Mouse (Mus musculus): ENCODE measurements around the gene Syde2. TPM values are rescaled to one million over a fixed set of nuclear protein-coding genes. Genes with fewer than 3 reads are reported as not detected.

Syde2 gene
- polyA plus RNA-seq (2015; fragmentation: Nextera tagmentation; extraction: Ambion mirVana) = 1.6 and 1.9 TPM in 2 replicates

DNA sequence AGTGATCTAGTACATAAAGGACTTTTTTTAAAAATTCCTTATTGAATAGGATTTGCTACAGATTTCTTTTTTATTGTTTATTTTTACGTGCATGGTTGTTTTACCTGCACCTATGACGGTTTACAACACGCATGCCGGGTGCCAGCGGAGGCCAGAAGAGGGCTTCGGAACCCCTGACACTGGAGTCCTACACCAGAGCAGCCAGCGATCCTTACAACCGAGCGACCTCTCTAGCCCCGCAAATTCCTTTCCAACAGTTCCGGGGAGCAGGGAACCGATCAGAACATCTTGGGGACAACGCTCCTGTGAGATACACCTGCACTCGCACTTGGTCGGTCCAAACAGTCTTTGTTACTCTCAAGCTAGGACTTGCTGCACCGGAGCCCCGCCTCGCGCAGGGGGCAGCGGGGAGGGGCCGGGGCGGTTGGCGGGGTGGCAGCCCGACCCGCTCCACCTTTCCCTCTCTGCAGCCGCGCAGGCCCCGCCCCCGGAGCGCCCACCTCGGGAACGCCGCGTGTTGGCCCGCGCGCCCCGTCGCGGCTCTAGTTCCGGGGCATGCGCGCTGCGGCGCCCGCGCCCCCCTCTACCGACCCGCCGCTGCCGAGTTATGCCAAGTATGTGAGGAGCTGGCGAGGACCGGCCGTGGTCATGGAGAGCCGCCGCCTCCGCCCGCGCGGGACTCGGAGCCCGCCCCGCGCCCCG is at the start of gene Syde2:
Gene Syde2, plus strand, starts transcription at position 603 of the 702 bp plus-strand sequence.
- no peaks in the 10 kb centered on the region for H3K36me3 ChIP-seq (ENCODE audit: control insufficient read depth, insufficient read depth, low read length)
- peak; percentile 88 for ATAC-seq (ENCODE audit: insufficient read depth, low FRiP score)
- H3K27ac ChIP-seq (ENCODE audit: low read length) = peak within 1 kb of the TSS; percentile 96
- 0 out of 2 replicates have a peak, but pooled peaks cover 7% of the 10 kb centered on the region for H3K4me1 ChIP-seq (ENCODE audit: control insufficient read depth, insufficient read depth, low read length)
- H3K9me3 ChIP-seq (replicated peaks; ENCODE audit: control insufficient read depth, low read length) = no peaks in the 10 kb centered on the region
- peak within 1 kb of the TSS; percentile 76 for H3K4me2 ChIP-seq (ENCODE audit: low read depth, low read length)
- no peaks in the 10 kb centered on the region for H3K27me3 ChIP-seq (ENCODE audit: control insufficient read depth, insufficient read depth, low read length)
- H3K9ac ChIP-seq (ENCODE audit: low read length) = peak within 1 kb of the TSS; percentile 90
- H3K4me3 ChIP-seq (replicated peaks; ENCODE audit: low read length) = peak within 1 kb of the TSS; percentile 69
- under 1% methylated on average over 63 of the region's 65 CpGs for WGBS

DNA sequence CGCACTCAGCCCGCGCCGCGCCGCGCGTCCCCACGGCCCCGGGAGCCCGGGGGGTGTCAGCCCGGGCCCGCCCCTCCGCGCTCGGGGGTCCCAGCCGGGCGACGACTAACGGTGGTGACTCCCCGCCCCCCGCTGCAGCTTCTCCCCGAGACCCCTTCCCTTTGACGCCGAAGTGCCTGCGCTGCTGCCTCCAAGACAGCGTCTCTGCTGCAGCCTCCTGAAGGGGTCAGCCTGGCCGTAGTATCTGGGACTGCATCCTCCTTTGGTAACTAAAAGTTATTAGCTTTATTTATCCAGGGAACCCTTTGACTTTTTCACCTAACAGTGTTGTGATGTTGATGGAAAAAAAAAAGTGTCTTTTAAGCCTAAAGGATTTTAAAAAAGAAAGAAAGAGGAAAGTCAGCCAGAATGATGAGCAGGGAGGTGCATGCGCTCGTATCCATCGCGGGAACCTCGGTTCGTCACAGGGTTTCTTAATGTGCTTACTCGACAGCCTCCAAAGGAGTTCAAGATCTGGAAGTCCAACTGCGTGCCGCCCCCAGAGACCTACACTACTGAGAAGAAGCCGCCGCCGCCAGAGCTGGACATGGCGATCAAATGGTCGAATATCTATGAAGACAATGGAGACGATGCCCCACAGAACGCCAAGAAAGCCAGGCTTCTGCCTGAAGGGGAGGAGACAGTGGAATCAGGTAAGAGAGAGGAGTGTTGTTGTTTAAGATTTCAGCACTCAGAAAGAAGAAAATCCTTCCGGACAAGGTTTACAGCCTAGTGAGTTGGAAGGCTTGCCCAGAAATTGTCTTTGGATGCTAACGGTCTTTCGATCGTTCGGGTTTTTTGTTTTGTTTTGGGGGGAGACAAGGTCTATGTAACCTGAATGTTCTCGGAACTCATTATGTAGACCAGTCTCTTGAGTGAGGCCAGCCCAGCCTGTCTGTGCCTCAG is 49.0 kb upstream of the Syde2 start:
- H3K4me3 ChIP-seq (replicated peaks; ENCODE audit: low read length) = peak overlapping the region; percentile 94
- H3K9ac ChIP-seq (ENCODE audit: low read length) = peak overlapping the region; percentile 92
- peaks cover 19% of the 10 kb centered on the region for H3K4me1 ChIP-seq (ENCODE audit: control insufficient read depth, insufficient read depth, low read length)
- H3K9me3 ChIP-seq (replicated peaks; ENCODE audit: control insufficient read depth, low read length) = no peaks in the 10 kb centered on the region
- 17% methylated on average over 49 of the region's 50 CpGs for WGBS
- H3K4me2 ChIP-seq (ENCODE audit: low read depth, low read length) = peak overlapping the region; percentile 64
- H3K27ac ChIP-seq (ENCODE audit: low read length) = 0 out of 2 replicates have a peak overlapping the region, but pooled peaks have one; percentile 74
- H3K36me3 ChIP-seq (ENCODE audit: control insufficient read depth, insufficient read depth, low read length) = peaks cover 7% of the 10 kb centered on the region; the same call in 1 of the 2 replicates
- H3K27me3 ChIP-seq (ENCODE audit: control insufficient read depth, insufficient read depth, low read length) = no peaks in the 10 kb centered on the region
- ATAC-seq (ENCODE audit: insufficient read depth, low FRiP score) = no peak

DNA sequence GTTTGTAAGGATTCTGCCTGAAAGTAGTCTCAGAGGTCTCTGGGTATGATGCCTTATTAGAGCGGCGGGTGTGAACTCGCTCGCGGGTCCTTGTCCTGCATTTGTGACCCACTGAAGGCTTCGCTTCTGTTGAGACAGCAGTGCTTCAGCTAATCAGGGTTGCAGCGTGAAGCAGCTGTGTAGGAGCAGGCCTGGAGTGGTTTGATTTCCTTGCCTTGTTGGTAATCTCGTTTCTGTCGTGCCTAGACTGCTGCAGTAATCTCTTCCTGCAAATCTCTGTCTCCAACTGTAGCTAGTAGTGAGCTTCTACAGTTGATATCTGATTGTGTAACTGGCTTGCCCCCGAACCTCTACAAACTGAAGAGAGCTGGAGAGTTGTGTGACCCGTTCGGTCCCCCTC is 48.3 kb upstream of the Syde2 start:
- H3K4me2 ChIP-seq (ENCODE audit: low read depth, low read length) = peak overlapping the region; percentile 64
- WGBS = 74% methylated on average over 12 of the region's 12 CpGs
- no peak overlapping the region; the same call in 1 of the 2 replicates for H3K9ac ChIP-seq (ENCODE audit: low read length)
- H3K27ac ChIP-seq (ENCODE audit: low read length) = no peak overlapping the region
- peaks cover 8% of the 10 kb centered on the region for H3K36me3 ChIP-seq (ENCODE audit: control insufficient read depth, insufficient read depth, low read length)
- peak overlapping the region; percentile 94 for H3K4me3 ChIP-seq (replicated peaks; ENCODE audit: low read length)
- no peaks in the 10 kb centered on the region for H3K27me3 ChIP-seq (ENCODE audit: control insufficient read depth, insufficient read depth, low read length)
- H3K9me3 ChIP-seq (replicated peaks; ENCODE audit: control insufficient read depth, low read length) = no peaks in the 10 kb centered on the region
- no peak for ATAC-seq (ENCODE audit: insufficient read depth, low FRiP score)
- H3K4me1 ChIP-seq (ENCODE audit: control insufficient read depth, insufficient read depth, low read length) = peaks cover 19% of the 10 kb centered on the region

DNA sequence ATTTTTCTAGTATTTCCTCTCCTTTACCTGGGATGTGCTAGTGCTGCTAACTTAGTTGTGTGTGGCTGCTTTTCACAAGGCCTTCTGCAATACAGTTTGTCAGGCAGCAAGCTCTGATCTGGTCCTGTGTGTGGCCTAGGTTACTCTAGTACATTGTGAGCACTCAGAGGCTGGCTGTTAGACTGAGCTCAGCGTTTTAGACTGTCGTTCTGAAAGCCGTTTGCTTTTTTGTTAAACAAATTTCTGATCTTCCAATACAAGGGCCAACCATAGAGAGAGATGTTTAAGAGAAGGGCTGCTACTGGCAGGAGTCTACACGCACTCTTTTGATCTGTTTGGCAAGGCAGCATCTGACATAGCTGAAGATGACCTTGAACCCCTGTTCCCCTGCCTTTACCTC is 47.7 kb upstream of the Syde2 start:
- peaks cover 14% of the 10 kb centered on the region for H3K36me3 ChIP-seq (ENCODE audit: control insufficient read depth, insufficient read depth, low read length)
- no peak overlapping the region for H3K4me3 ChIP-seq (replicated peaks; ENCODE audit: low read length)
- no peak overlapping the region; the same call in 1 of the 2 replicates for H3K9ac ChIP-seq (ENCODE audit: low read length)
- H3K4me1 ChIP-seq (ENCODE audit: control insufficient read depth, insufficient read depth, low read length) = peaks cover 19% of the 10 kb centered on the region
- H3K27me3 ChIP-seq (ENCODE audit: control insufficient read depth, insufficient read depth, low read length) = no peaks in the 10 kb centered on the region
- H3K4me2 ChIP-seq (ENCODE audit: low read depth, low read length) = peak overlapping the region; percentile 64; the same call in 1 of the 2 replicates
- H3K9me3 ChIP-seq (replicated peaks; ENCODE audit: control insufficient read depth, low read length) = no peaks in the 10 kb centered on the region
- no peak overlapping the region for H3K27ac ChIP-seq (ENCODE audit: low read length)
- ATAC-seq (ENCODE audit: insufficient read depth, low FRiP score) = no peak
- WGBS = 67% methylated on average over 4 of the region's 4 CpGs

DNA sequence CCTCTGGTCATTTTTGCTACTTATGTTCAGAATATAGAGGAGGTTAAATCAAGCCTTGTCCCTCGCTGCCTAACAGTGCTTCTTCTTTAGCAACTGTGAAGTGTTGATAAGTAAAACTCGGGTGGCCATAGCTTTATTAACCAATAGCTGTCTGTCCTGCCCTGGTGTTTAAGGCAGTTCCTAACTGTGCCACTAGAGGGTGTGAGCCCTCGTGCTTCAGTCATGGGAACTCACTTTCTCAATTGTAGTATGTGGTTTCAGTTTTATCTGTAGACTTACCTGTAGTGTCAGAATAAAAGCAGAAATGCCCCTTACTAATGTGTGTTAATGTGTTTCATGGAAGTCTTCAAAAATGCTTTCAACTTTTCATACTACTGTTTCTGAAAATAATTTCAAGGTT is 45.7 kb upstream of the Syde2 start:
- Histone ChIP-seq H3K27me3 (ENCODE audit: control insufficient read depth, insufficient read depth, low read length) (no peaks in the 10 kb centered on the region), H3K9ac (ENCODE audit: low read length) (no peak overlapping the region), H3K4me2 (ENCODE audit: low read depth, low read length) (no peak overlapping the region), H3K4me1 (ENCODE audit: control insufficient read depth, insufficient read depth, low read length) (peaks cover 19% of the 10 kb centered on the region), H3K9me3 (replicated peaks; ENCODE audit: control insufficient read depth, low read length) (no peaks in the 10 kb centered on the region), H3K4me3 (replicated peaks; ENCODE audit: low read length) (no peak overlapping the region), H3K36me3 (ENCODE audit: control insufficient read depth, insufficient read depth, low read length) (peaks cover 12% of the 10 kb centered on the region), H3K27ac (ENCODE audit: low read length) (no peak overlapping the region)
- 12% methylated on average over 3 of the region's 3 CpGs for WGBS
- ATAC-seq (ENCODE audit: insufficient read depth, low FRiP score) = no peak

DNA sequence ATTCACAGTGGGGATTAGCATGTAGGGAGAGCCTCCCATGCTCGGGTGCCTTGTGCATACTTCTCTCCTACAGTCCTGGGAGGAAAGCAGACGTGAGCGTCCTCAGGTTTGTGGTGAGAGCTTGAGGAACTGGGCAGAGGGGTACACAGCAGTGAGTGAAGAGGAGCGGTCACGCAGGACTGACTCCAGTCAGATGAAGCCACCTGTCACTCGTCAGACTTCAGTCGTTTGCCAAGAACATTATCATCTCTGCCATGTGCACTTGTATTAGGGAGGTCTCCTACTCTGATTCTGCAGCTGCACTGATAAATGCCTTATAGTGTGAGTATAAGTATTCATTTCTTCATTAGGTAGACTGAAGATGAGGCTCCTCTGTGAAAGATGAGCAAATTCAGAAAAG is 43.3 kb upstream of the Syde2 start:
- no peak overlapping the region for H3K4me3 ChIP-seq (replicated peaks; ENCODE audit: low read length)
- H3K36me3 ChIP-seq (ENCODE audit: control insufficient read depth, insufficient read depth, low read length) = peaks cover 12% of the 10 kb centered on the region
- H3K27ac ChIP-seq (ENCODE audit: low read length) = no peak overlapping the region
- no peaks in the 10 kb centered on the region for H3K9me3 ChIP-seq (replicated peaks; ENCODE audit: control insufficient read depth, low read length)
- H3K27me3 ChIP-seq (ENCODE audit: control insufficient read depth, insufficient read depth, low read length) = no peaks in the 10 kb centered on the region
- H3K4me2 ChIP-seq (ENCODE audit: low read depth, low read length) = no peak overlapping the region
- WGBS = 76% methylated on average over 7 of the region's 7 CpGs
- H3K9ac ChIP-seq (ENCODE audit: low read length) = no peak overlapping the region
- no peak for ATAC-seq (ENCODE audit: insufficient read depth, low FRiP score)
- H3K4me1 ChIP-seq (ENCODE audit: control insufficient read depth, insufficient read depth, low read length) = peaks cover 7% of the 10 kb centered on the region

DNA sequence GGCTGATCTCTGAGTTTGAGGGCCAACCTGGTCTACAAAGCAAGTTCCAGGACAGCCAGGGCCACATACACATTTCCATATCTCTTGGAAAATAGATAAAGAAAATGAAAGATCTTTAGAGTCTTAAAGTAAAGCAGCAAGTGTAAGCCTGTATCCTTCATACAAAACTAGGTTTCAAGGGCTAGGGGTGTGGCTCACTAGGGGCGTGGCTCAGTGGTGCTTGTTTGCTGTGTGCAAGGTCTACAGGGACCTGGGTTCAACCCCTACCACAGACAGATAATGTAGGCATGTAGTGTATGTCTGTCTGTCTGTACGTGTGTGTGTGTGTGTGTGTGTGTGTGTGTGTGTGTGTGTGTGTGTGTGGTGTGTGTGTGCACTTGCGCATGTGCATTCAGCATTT is 41.8 kb upstream of the Syde2 start:
- H3K9me3 ChIP-seq (replicated peaks; ENCODE audit: control insufficient read depth, low read length) = no peaks in the 10 kb centered on the region
- WGBS = 80% methylated on average over 3 of the region's 3 CpGs
- no peak overlapping the region for H3K27ac ChIP-seq (ENCODE audit: low read length)
- peaks cover 12% of the 10 kb centered on the region for H3K36me3 ChIP-seq (ENCODE audit: control insufficient read depth, insufficient read depth, low read length)
- H3K27me3 ChIP-seq (ENCODE audit: control insufficient read depth, insufficient read depth, low read length) = no peaks in the 10 kb centered on the region
- no peak overlapping the region for H3K4me2 ChIP-seq (ENCODE audit: low read depth, low read length)
- peak; percentile 33; the same call in 1 of the 2 replicates for ATAC-seq (ENCODE audit: insufficient read depth, low FRiP score)
- H3K4me1 ChIP-seq (ENCODE audit: control insufficient read depth, insufficient read depth, low read length) = no peaks in the 10 kb centered on the region
- no peak overlapping the region for H3K9ac ChIP-seq (ENCODE audit: low read length)
- no peak overlapping the region for H3K4me3 ChIP-seq (replicated peaks; ENCODE audit: low read length)

DNA sequence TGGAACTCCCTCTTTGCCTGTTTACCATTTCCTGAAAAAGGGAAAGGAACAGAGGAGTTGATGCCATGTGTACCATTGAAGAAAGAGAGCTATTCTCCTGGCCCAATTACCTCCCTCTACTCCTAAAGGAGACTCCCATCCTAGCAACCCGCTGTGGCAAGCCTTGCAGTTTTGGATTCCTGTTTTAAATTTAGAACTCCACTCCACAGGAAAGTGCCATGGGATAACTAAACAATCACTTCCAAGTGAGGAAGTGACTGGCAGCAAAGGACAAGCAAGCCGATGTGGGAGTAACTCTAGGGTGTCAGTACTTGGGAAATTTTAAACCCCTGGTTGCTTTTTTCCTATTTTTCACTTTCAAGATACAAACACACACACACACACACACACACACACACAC is 41.0 kb upstream of the Syde2 start:
- no peak overlapping the region for H3K4me2 ChIP-seq (ENCODE audit: low read depth, low read length)
- no peak overlapping the region for H3K27ac ChIP-seq (ENCODE audit: low read length)
- no peak for ATAC-seq (ENCODE audit: insufficient read depth, low FRiP score)

More for the DNA sequence above, 41.0 kb upstream of the Syde2 start:
- no peak overlapping the region for H3K9ac ChIP-seq (ENCODE audit: low read length)
- 55% methylated on average over 2 of the region's 2 CpGs for WGBS
- H3K4me1 ChIP-seq (ENCODE audit: control insufficient read depth, insufficient read depth, low read length) = no peaks in the 10 kb centered on the region
- H3K4me3 ChIP-seq (replicated peaks; ENCODE audit: low read length) = no peak overlapping the region
- no peaks in the 10 kb centered on the region for H3K9me3 ChIP-seq (replicated peaks; ENCODE audit: control insufficient read depth, low read length)
- H3K27me3 ChIP-seq (ENCODE audit: control insufficient read depth, insufficient read depth, low read length) = no peaks in the 10 kb centered on the region
- peaks cover 12% of the 10 kb centered on the region for H3K36me3 ChIP-seq (ENCODE audit: control insufficient read depth, insufficient read depth, low read length)

Measured in stomach, embryonic 16.5 days (tissue).